19 mouse cellular contexts compared by ENCODE assay signal in genomic region chr15:81719139-81719531, GRCm38 (mm10). TPM values are rescaled to one million over a fixed set of nuclear protein-coding genes. Genes with fewer than 3 reads are reported as not detected.
DNase-seq lines count a peak whose midpoint lies in the region; ATAC-seq and TF ChIP-seq lines count a peak whose summit lies in the region.
"Had no signal": no experiment of that assay in that cellular context is flagged by ENCODE, and none has a peak within 500 bp of the region (broad histone marks: within the 10 kb centered on the region; RNA-seq: fewer than 3 reads in every experiment).

No protein-coding gene starts in this region.

- TF ChIP-seq CTCF in kidney, postnatal 0 days (IDR thresholded peaks at IDR 0.05; ENCODE audit: low read depth), result peak; percentile 15; the same call in 1 of the 2 replicates
- peak; percentile 25; the same call in 1 of the 2 replicates for TF ChIP-seq CTCF in E14TG2a.4 (conservative IDR thresholded peaks at IDR 0.05; ENCODE audit: low read length)

- no peak overlapping the region for H3K4me2 ChIP-seq in kidney, postnatal 0 days (ENCODE audit: low read length)
- no peak overlapping the region for H3K4me2 ChIP-seq in hindbrain, embryonic 15.5 days

- WGBS in kidney, postnatal 0 days, result 89% methylated on average over 6 of the region's 6 CpGs
- WGBS in hindbrain, embryonic 15.5 days, result 92% methylated on average over 6 of the region's 6 CpGs

- H3K4me3 ChIP-seq in kidney, postnatal 0 days (replicated peaks; ENCODE audit: low read depth, low read length), result no peak overlapping the region
- no peak overlapping the region for H3K4me3 ChIP-seq in E14TG2a.4 (replicated peaks; ENCODE audit: low read length)
- no peak overlapping the region for H3K4me3 ChIP-seq in hindbrain, embryonic 15.5 days
- H3K4me3 ChIP-seq: embryonic facial prominence, embryonic 10.5 days; gastrocnemius, adult 2 months; heart, embryonic 10.5 days had no signal

- no peaks in the 10 kb centered on the region for H3K4me1 ChIP-seq in kidney, postnatal 0 days (replicated peaks; ENCODE audit: insufficient read depth, low read length)
- H3K4me1 ChIP-seq in E14TG2a.4 (replicated peaks; ENCODE audit: low read depth, low read length), result peaks cover 78% of the 10 kb centered on the region
- peaks cover 16% of the 10 kb centered on the region for H3K4me1 ChIP-seq in hindbrain, embryonic 15.5 days (replicated peaks)
- H3K4me1 ChIP-seq: embryonic facial prominence, embryonic 10.5 days; heart, embryonic 10.5 days had no signal

- no peak overlapping the region for H3K9ac ChIP-seq in kidney, postnatal 0 days (ENCODE audit: low read depth, low read length)
- H3K9ac ChIP-seq in hindbrain, embryonic 15.5 days, result no peak overlapping the region

- H3K9me3 ChIP-seq in kidney, postnatal 0 days (replicated peaks; ENCODE audit: low read length), result no peaks in the 10 kb centered on the region
- H3K9me3 ChIP-seq in E14TG2a.4 (ENCODE audit: low read length), result no peaks in the 10 kb centered on the region
- no peaks in the 10 kb centered on the region for H3K9me3 ChIP-seq in hindbrain, embryonic 15.5 days
- H3K9me3 ChIP-seq: embryonic facial prominence, embryonic 10.5 days; heart, embryonic 10.5 days had no signal

- H3K27me3 ChIP-seq in kidney, postnatal 0 days (ENCODE audit: insufficient read depth, low read length), result no peaks in the 10 kb centered on the region
- H3K27me3 ChIP-seq in E14TG2a.4 (ENCODE audit: insufficient read depth, low read length), result no peaks in the 10 kb centered on the region
- no peaks in the 10 kb centered on the region for H3K27me3 ChIP-seq in hindbrain, embryonic 15.5 days

- peaks cover 56% of the 10 kb centered on the region for H3K36me3 ChIP-seq in kidney, postnatal 0 days (ENCODE audit: insufficient read depth, low read length)
- peaks cover 97% of the 10 kb centered on the region for H3K36me3 ChIP-seq in E14TG2a.4 (ENCODE audit: insufficient read depth, low read length)
- H3K36me3 ChIP-seq in hindbrain, embryonic 15.5 days, result peaks cover 82% of the 10 kb centered on the region

- H3K27ac ChIP-seq in kidney, postnatal 0 days, result no peak overlapping the region
- H3K27ac ChIP-seq in hindbrain, embryonic 15.5 days (replicated peaks), result peak overlapping the region; percentile 68
- H3K27ac ChIP-seq: embryonic facial prominence, embryonic 10.5 days; gastrocnemius, adult 2 months; heart, embryonic 10.5 days had no signal

- no peak for DNase-seq in kidney, postnatal 0 days (ENCODE audit: low spot score)
- DNase-seq in kidney, adult 9 months, result no peak
- DNase-seq in NIH3T3 (ENCODE audit: low read depth), result peak; percentile 23
- DNase-seq in thymus, postnatal 10 days (ENCODE audit: low spot score in 2 of 2), result no peak
- no peak for DNase-seq in adrenal gland, postnatal 4 days (ENCODE audit: low spot score in 2 of 2)
- no peak for DNase-seq in heart, adult 8-10 months (ENCODE audit: low spot score)
- DNase-seq: adrenal gland, adult 8-10 months; cerebellum, adult 9-11 months; gastrocnemius, adult 2 months; kidney, adult 8-10 months; lung, adult 18-20 months; lung, postnatal 4 days; thymus, adult 18-20 months had no signal

- ATAC-seq in kidney, postnatal 0 days (replicated peaks; ENCODE audit: low FRiP score, low read depth), result no peak
- ATAC-seq in hindbrain, embryonic 15.5 days (ENCODE audit: low FRiP score, low read depth), result no peak
- ATAC-seq: CD4-positive, CD25-positive, alpha-beta regulatory T cell, adult 4 months had no signal

RNA-seq across cellular contexts. Expression of gene Chadl, which starts 22.0 kb away (rescaled TPM):
- 5.3 and 6.4 TPM in 2 replicates for polyA plus RNA-seq in kidney, postnatal 0 days (2015; fragmentation: Nextera tagmentation; extraction: Ambion mirVana)
- 33.8 and 38.2 TPM in 2 replicates for polyA plus RNA-seq in hindbrain, embryonic 15.5 days (2015; fragmentation: Nextera tagmentation; extraction: Ambion mirVana)
- total RNA-seq in adrenal gland, postnatal 4 days (2021), result 1 to 10 TPM; 3.9 to 4.3 TPM
- 1 to 10 TPM in 3 of 4 experiments, under 1 TPM in 1; 0.66 to 2.6 (median 1.3) TPM for total RNA-seq in heart, adult 8-10 months (2022)
- total RNA-seq: neutrophil, adult 5-6 weeks had no signal

RNA-seq across cellular contexts. Expression of gene Zc3h7b, which starts 25.7 kb away (rescaled TPM):
- polyA plus RNA-seq in kidney, postnatal 0 days (2015; fragmentation: Nextera tagmentation; extraction: Ambion mirVana), result 26.5 TPM in 2 replicates
- polyA plus RNA-seq in hindbrain, embryonic 15.5 days (2015; fragmentation: Nextera tagmentation; extraction: Ambion mirVana), result 47.6 and 49.8 TPM in 2 replicates
- total RNA-seq in adrenal gland, postnatal 4 days (2021), result 10 to 100 TPM; 94.6 to 98.5 TPM
- total RNA-seq in heart, adult 8-10 months (2022), result 10 to 100 TPM; 61.4 to 72.3 (median 65.5) TPM

RNA-seq across cellular contexts. Expression of gene Rangap1, which starts 26.2 kb away (rescaled TPM):
- 33.9 and 39.7 TPM in 2 replicates for polyA plus RNA-seq in kidney, postnatal 0 days (2015; fragmentation: Nextera tagmentation; extraction: Ambion mirVana)
- polyA plus RNA-seq in hindbrain, embryonic 15.5 days (2015; fragmentation: Nextera tagmentation; extraction: Ambion mirVana), result 154 and 157 TPM in 2 replicates
- total RNA-seq in adrenal gland, postnatal 4 days (2021), result 10 to 100 TPM; 53.6 to 62.6 TPM
- 10 to 100 TPM; 25.4 to 28.6 (median 27.1) TPM for total RNA-seq in heart, adult 8-10 months (2022)

RNA-seq across cellular contexts. Expression of gene L3mbtl2, which starts 55.4 kb away (rescaled TPM):
- polyA plus RNA-seq in kidney, postnatal 0 days (2015; fragmentation: Nextera tagmentation; extraction: Ambion mirVana), result 13.5 and 16.5 TPM in 2 replicates
- polyA plus RNA-seq in hindbrain, embryonic 15.5 days (2015; fragmentation: Nextera tagmentation; extraction: Ambion mirVana), result 27.6 and 32.7 TPM in 2 replicates
- 10 to 100 TPM; 22.7 to 23.6 TPM for total RNA-seq in adrenal gland, postnatal 4 days (2021)
- total RNA-seq in heart, adult 8-10 months (2022), result 10 to 100 TPM; 10.6 to 17.0 (median 12.9) TPM
